Mouse (Mus musculus) liver, embryonic 14.5 days (tissue): ENCODE results near the gene Vsig10. TPM values are rescaled to one million over a fixed set of nuclear protein-coding genes. Genes with fewer than 3 reads are reported as not detected.

Source experiments
- ATAC-seq: fragments of 200-750 bp; cut with Nextera tagmentation; 2 replicates; pipeline ENCODE4 v1.8.0; 2017; ENCODE audit warnings: moderate number of reproducible peaks, mild to moderate bottlenecking, moderate library complexity; ENCODE audit not compliant: insufficient read depth
- DNase-seq, 3 experiments: peaks; one replicate each; pipeline ENCODE4 v3.0.0-alpha.2; 2012 to 2013; ENCODE audit warnings: low read depth in 3 of 3, low spot score in 3 of 3
- H3K27ac ChIP-seq: fragments of 300-500 bp; sonication (generic); 2 replicates; pipeline ENCODE4 v1.5.1; 2014; ENCODE audit warnings: moderate library complexity, mild to moderate bottlenecking, control low read depth, inconsistent platforms
- H3K27me3 ChIP-seq: fragments of 300-500 bp; sonication (generic); 2 replicates; pipeline ENCODE4 v1.6.1; 2014; ENCODE audit warnings: mild to moderate bottlenecking, low read length, moderate library complexity; ENCODE audit not compliant: control insufficient read depth, insufficient read depth
- H3K36me3 ChIP-seq: fragments of 300-500 bp; sonication (generic); replicated peaks from 2 replicates; pipeline ENCODE4 v1.6.1; 2014; ENCODE audit warnings: low read depth; ENCODE audit not compliant: control insufficient read depth, insufficient read depth
- H3K4me1 ChIP-seq, 2 experiments: fragments of 200-500 bp in 1 of 2; fragments of 300-500 bp in 1 of 2; sonication (generic) in 1 of 2; replicated peaks; 2 replicates each; pipeline ENCODE4 v1.6.1; 2012 to 2014; ENCODE audit warnings: antibody characterized with exemption in 1 of 2, inconsistent platforms in 1 of 2, low read length in 1 of 2; ENCODE audit not compliant: control insufficient read depth in 2 of 2, insufficient read depth in 2 of 2
- H3K4me2 ChIP-seq: fragments of 300-500 bp; sonication (generic); 2 replicates; pipeline ENCODE4 v1.6.1; 2014; ENCODE audit warnings: low read depth, mild to moderate bottlenecking, control low read depth, moderate library complexity
- H3K4me3 ChIP-seq, 2 experiments: fragments of 200-500 bp in 1 of 2; fragments of 300-500 bp in 1 of 2; sonication (generic) in 1 of 2; 2 replicates each; pipeline ENCODE4 v1.5.1; 2012 to 2014; ENCODE audit warnings: low read depth in 2 of 2, low read length in 2 of 2, mild to moderate bottlenecking in 2 of 2, control low read depth in 1 of 2, inconsistent platforms in 1 of 2, moderate library complexity in 1 of 2; ENCODE audit not compliant: insufficient read depth in 1 of 2
- H3K9ac ChIP-seq: fragments of 300-500 bp; sonication (generic); replicated peaks from 2 replicates; pipeline ENCODE4 v1.6.1; 2014; ENCODE audit warnings: mild to moderate bottlenecking, control low read depth, moderate library complexity
- H3K9me3 ChIP-seq: fragments of 300-500 bp; sonication (generic); 2 replicates; pipeline ENCODE4 v1.6.1; 2016; ENCODE audit warnings: low read length, mixed read lengths; ENCODE audit not compliant: control insufficient read depth
- CTCF ChIP-seq: IDR thresholded peaks from 2 replicates; pipeline ENCODE4 v1.5.1; 2016; ENCODE audit warnings: antibody characterized with exemption, low read depth, control low read depth
- EP300 ChIP-seq: IDR thresholded peaks from 2 replicates; pipeline ENCODE4 v1.6.1; 2016; ENCODE audit warnings: antibody characterized with exemption, low read depth
- WGBS: fragments of 180-500 bp; shearing (Covaris S2); extraction: QIAGEN DNeasy Blood & Tissue Kit; methylation state at CpG from one replicate; pipeline ENCODE4 v1.1.7; 2014; ENCODE audit not compliant: insufficient replicate concordance; 5-methylcytosine and 5-hydroxymethylcytosine counted together
- polyA plus RNA-seq, 2 experiments: library from polyadenylated mRNA; depleted of rRNA in 1 of 2; stranded (reverse) in 1 of 2; unstranded in 1 of 2; fragments of >200 nt; fragmentation: Nextera tagmentation in 1 of 2; extraction: Ambion mirVana in 1 of 2; gene quantifications; 2 replicates each; pipeline versions ENCODE4 v1.2.1 to v1.2.3; 2012 to 2014

The Vsig10 gene
- polyA plus RNA-seq, 2 experiments = 0.60 to 0.84 TPM

GRCm38 (mm10) chr5:117357129-117357477, 38.2 kb downstream of the Vsig10 start, which contains the start of gene Wsb2:
TSS of gene Wsb2 (plus strand) at chr5:117357304.
- Histone ChIP-seq H3K9me3 (no peaks in the 10 kb centered on the region), H3K4me2 (peak within 1 kb of the TSS; percentile 97), H3K9ac (peak within 1 kb of the TSS; percentile 86), H3K4me3 (peak within 1 kb of the TSS; percentile 67 to 94), H3K36me3 (no peaks in the 10 kb centered on the region), H3K4me1 (peaks cover 12 to 32% of the 10 kb centered on the region in 2 experiments), H3K27me3 (peaks cover 16% of the 10 kb centered on the region), H3K27ac (peak within 1 kb of the TSS; percentile 45)
- ATAC-seq (peak; percentile 68), DNase-seq (peak; percentile 38 to 47 (median 45))
- TF ChIP-seq CTCF = no peak
- TF ChIP-seq EP300 = no peak
- under 1% methylated on average over 34 of the region's 54 CpGs for WGBS

- Histone ChIP-seq H3K4me2 (peak overlapping the region; percentile 97), H3K9ac (peak overlapping the region; percentile 86), H3K27ac (peak overlapping the region; percentile 45; the same call in 1 of the 2 replicates), H3K4me3 (peak overlapping the region; percentile 67 to 94), H3K9me3 (no peaks in the 10 kb centered on the region), H3K4me1 (peaks cover 12 to 34% of the 10 kb centered on the region in 2 experiments), H3K36me3 (no peaks in the 10 kb centered on the region), H3K27me3 (peaks cover 16% of the 10 kb centered on the region)
- WGBS = 2% methylated on average over 41 of the region's 49 CpGs
- TF ChIP-seq EP300 = no peak
- no peak for TF ChIP-seq CTCF
- DNase-seq (no peak), ATAC-seq (peak; percentile 55)
These were observed 38.8 kb downstream of the Vsig10 start for GRCm38 (mm10) chr5:117357478-117358247.

GRCm38 (mm10) chr5:117358248-117358630, 39.4 kb downstream of the Vsig10 start:
- Histone ChIP-seq H3K27me3 (peaks cover 16% of the 10 kb centered on the region), H3K4me2 (peak overlapping the region; percentile 97), H3K4me1 (peaks cover 12 to 39% of the 10 kb centered on the region in 2 experiments), H3K27ac (no peak overlapping the region), H3K9ac (peak overlapping the region; percentile 86; the same call in 1 of the 2 replicates), H3K9me3 (no peaks in the 10 kb centered on the region), H3K4me3 (peak overlapping the region; percentile 67 to 94), H3K36me3 (no peaks in the 10 kb centered on the region)
- ATAC-seq (no peak), DNase-seq (no peak)
- TF ChIP-seq EP300 = no peak
- TF ChIP-seq CTCF = no peak
- 13% methylated on average over 6 of the region's 6 CpGs for WGBS

GRCm38 (mm10) chr5:117358725-117359124, 39.8 kb downstream of the Vsig10 start:
- peak overlapping the region; percentile 97 for H3K4me2 ChIP-seq
- H3K9ac ChIP-seq = no peak overlapping the region
- peaks cover 12 to 39% of the 10 kb centered on the region in 2 experiments for H3K4me1 ChIP-seq
- TF ChIP-seq EP300 (no peak), CTCF (peak; percentile 79)
- DNase-seq (peak in 2 of 3 experiments; percentile 35 to 37), ATAC-seq (no peak)
- H3K9me3 ChIP-seq = no peaks in the 10 kb centered on the region
- 37% methylated on average over 11 of the region's 11 CpGs for WGBS
- H3K4me3 ChIP-seq = no peak overlapping the region
- H3K27ac ChIP-seq = no peak overlapping the region
- no peaks in the 10 kb centered on the region for H3K36me3 ChIP-seq
- peaks cover 16% of the 10 kb centered on the region for H3K27me3 ChIP-seq

GRCm38 (mm10) chr5:117359497-117360227, 40.8 kb downstream of the Vsig10 start:
- Histone ChIP-seq H3K27me3 (peaks cover 16% of the 10 kb centered on the region), H3K9ac (no peak overlapping the region), H3K4me2 (no peak overlapping the region), H3K27ac (no peak overlapping the region; the same call in 1 of the 2 replicates), H3K4me3 (no peak overlapping the region), H3K4me1 (peaks cover 12 to 39% of the 10 kb centered on the region in 2 experiments), H3K36me3 (no peaks in the 10 kb centered on the region), H3K9me3 (no peaks in the 10 kb centered on the region)
- TF ChIP-seq CTCF = no peak
- 26% methylated on average over 7 of the region's 7 CpGs for WGBS
- ATAC-seq (no peak), DNase-seq (no peak)
